Mouse (Mus musculus): ENCODE measurements around the gene Uvssa.

The Uvssa gene

DNA sequence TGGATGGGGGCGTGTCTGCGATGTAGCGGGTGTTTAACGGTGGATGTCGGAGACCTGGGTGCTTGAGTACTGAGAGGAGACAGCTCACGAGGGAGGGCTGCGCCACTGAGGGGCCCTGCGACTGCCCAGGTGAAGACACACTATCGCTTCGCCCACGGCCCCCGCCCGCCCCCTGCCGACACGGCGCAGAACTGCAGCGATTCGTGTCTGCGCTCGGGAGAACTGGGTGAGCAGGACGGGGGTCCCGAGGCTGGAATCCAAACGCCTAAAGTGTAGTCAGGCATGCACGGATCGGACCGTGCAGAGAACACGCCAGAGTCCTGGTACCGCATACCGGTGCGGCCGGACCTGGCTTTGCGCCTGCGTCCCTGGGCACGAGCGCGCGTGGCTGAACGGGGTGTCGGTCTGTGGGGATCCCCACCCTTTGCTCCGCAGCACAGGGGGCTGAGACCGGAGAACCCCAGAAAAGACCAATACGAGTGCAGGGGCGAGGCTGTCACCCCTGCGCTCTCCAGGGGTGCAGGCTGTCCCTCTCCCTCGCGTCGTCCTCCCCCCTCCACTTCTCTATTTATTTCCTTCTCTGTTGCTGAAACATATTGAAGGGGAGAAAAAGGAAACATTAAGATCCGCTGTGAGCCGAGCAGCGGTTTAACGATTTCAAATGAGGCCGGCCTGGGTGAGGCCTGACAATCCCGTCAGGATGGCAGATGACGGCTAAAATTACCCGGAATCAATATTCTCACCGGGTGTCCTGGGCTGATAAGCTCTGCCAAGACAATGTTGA, 64.8 kb downstream of the Uvssa start:
- peak; percentile 50 for DNase-seq (ENCODE audit: low spot score)

DNA sequence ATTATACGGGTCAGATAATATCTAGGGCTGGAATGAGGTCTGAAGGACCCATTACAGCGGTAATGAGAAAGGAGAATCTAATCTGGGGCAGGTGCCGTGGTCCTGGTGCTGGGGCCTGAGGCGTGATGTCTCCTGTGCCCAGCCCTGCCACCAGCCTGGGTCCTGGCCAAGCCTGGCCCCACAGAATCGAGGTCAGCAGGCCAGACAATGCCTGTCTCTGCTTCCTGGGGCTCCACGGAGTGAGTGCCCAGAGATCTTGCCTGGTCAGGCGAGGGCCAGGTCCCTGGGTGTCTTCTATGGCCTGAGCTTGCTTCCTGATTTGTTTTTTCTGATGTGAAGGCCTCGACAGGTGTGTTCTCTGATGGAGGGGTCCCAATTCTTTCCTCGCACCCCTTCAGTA, 65.4 kb downstream of the Uvssa start:
- DNase-seq (ENCODE audit: low spot score): no peak

- DNase-seq (ENCODE audit: low spot score): no peak
Observed at GRCm38 (mm10) chr5:33455737-33456136, 77.4 kb downstream of the Uvssa start.

DNA sequence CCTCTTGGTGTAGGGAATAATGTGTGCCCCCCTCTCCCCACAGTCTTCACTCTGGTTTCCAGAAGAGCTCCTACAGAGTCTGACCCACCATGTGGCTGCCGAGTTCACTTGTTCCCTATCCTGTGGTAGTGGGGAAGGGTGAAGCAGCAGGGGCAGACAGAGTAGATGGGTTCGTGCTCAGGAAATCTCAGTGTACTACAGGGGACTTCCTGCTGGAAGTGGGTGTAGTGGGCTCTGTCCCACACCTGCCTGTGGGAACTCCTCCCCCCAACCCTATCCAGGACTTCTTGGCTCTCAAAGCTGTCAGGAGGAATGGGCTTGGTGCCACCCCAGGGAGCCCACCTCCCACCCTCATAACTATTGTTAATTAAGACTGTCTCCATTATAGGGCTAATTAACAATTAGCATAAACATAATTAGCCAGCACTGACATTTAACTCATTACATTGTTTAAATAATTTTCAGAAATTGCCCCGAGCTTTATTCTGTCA, 79.8 kb downstream of the Uvssa start:
- DNase-seq (ENCODE audit: low spot score): no peak

DNA sequence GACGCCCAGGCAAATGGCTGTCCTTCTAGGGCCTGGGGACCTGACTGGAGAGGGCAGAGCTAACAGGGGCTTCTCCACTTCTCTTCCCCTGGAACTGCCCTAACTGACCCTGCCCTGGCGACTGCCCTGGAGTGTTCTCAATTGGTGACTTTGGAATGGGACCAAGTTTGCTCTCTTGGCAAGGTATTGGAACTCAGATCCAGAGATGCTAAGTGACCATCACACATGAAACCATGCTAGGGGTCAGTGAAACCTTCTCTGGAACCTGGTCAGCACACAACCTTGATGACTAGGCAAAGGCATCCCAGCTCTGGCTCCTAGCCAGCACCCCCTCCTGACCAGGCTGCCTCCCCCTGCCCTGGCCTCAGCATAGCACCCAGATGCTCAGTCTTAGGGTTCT, 80.8 kb downstream of the Uvssa start:
- DNase-seq (ENCODE audit: low spot score): no peak

DNA sequence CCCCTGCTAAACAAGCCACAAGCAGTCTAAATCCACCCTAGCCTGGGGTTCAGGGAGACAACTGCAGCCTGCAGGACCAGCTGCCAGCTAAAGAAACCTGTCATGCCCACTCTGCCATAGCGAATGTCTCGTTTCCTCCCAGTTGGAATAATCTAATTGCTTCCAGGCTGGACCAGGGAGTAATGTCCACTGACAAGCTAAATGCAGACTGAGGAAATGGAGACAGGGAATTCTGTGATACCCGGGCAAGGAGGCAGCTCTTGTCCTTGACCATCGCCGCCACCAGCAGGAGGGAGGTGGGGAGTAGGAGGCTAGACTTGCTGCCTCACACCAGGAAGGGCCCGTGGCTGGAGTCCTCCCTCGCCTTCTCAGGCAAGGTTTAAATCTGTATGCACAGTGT, 86.0 kb downstream of the Uvssa start:
- no peak for DNase-seq (ENCODE audit: low spot score)

GRCm38 (mm10) chr5:33465464-33465863, 87.1 kb downstream of the Uvssa start:
- DNase-seq (ENCODE audit: low spot score): no peak
